Mouse (Mus musculus) intestine, embryonic 16.5 days (tissue): ENCODE measurements around the gene Calm4. TPM values are rescaled to one million over a fixed set of nuclear protein-coding genes. Genes with fewer than 3 reads are reported as not detected.
A peak's percentile ranks its signal among the peaks of the same experiment; 100 is the strongest.
"Not testable (repeated sequence)": the region's sequence is repeated elsewhere in the genome, so short reads cannot be mapped to it uniquely, and the experiment has no call there.

Experiments
- ATAC-seq: fragments of 200-750 bp; cut with Nextera tagmentation; 2 replicates; pipeline ENCODE4 v1.8.0; 2017; ENCODE audit warnings: moderate TSS enrichment, moderate library complexity
- H3K27ac ChIP-seq: fragments of 300-500 bp; sonication (generic); 2 replicates; pipeline ENCODE4 v1.5.1; 2014; ENCODE audit warnings: mild to moderate bottlenecking, low read length
- H3K27me3 ChIP-seq: fragments of 300-500 bp; sonication (generic); replicated peaks from 2 replicates; pipeline ENCODE4 v1.6.1; 2014; ENCODE audit warnings: low read length, control low read depth, mixed read lengths; ENCODE audit not compliant: control insufficient read depth, insufficient read depth
- H3K36me3 ChIP-seq: fragments of 300-500 bp; sonication (generic); 2 replicates; pipeline ENCODE4 v1.6.1; 2014; ENCODE audit warnings: low read length, control low read depth; ENCODE audit not compliant: control insufficient read depth, insufficient read depth
- H3K4me1 ChIP-seq: fragments of 300-500 bp; sonication (generic); 2 replicates; pipeline ENCODE4 v1.6.1; 2014; ENCODE audit warnings: low read length, control low read depth, mixed read lengths; ENCODE audit not compliant: control insufficient read depth, insufficient read depth
- H3K4me2 ChIP-seq: fragments of 300-500 bp; sonication (generic); 2 replicates; pipeline ENCODE4 v1.6.1; 2014; ENCODE audit warnings: low read depth, low read length, control low read depth
- H3K4me3 ChIP-seq: fragments of 300-500 bp; sonication (generic); 2 replicates; pipeline ENCODE4 v1.5.1; 2014; ENCODE audit warnings: mild to moderate bottlenecking, low read length
- H3K9ac ChIP-seq: fragments of 300-500 bp; sonication (generic); 2 replicates; pipeline ENCODE4 v1.6.1; 2014; ENCODE audit warnings: low read depth, low read length
- H3K9me3 ChIP-seq: fragments of 300-500 bp; sonication (generic); 2 replicates; pipeline ENCODE4 v1.6.1; 2016; ENCODE audit warnings: low read length, control low read depth; ENCODE audit not compliant: control insufficient read depth
- WGBS: fragments of 180-500 bp; shearing (Covaris S2); extraction: QIAGEN DNeasy Blood & Tissue Kit; methylation state at CpG from one replicate; pipeline ENCODE4 v1.1.7; 2014; 5-methylcytosine and 5-hydroxymethylcytosine counted together
- polyA plus RNA-seq: library from polyadenylated mRNA; unstranded; fragments of >200 nt; fragmentation: Nextera tagmentation; extraction: Ambion mirVana; gene quantifications from 2 replicates; pipeline ENCODE4 v1.2.1, GENCODE M21; 2015

Calm4 gene
- polyA plus RNA-seq, 1 experiment from 2014 or later, result 0.39 TPM

GRCm38 (mm10) chr13:3850330-3850729 lies 12.8 kb downstream of the Calm4 start:
- no peak for ATAC-seq
- H3K4me3 ChIP-seq, result no peak overlapping the region
- no peak overlapping the region for H3K4me2 ChIP-seq
- no peak overlapping the region for H3K9ac ChIP-seq
- H3K27ac ChIP-seq, result no peak overlapping the region
- H3K9me3 ChIP-seq, result no peaks in the 10 kb centered on the region
- H3K4me1 ChIP-seq, result no peaks in the 10 kb centered on the region
- H3K27me3 ChIP-seq, result no peaks in the 10 kb centered on the region
- 70% methylated on average over 1 of the region's 1 CpGs for WGBS
- no peaks in the 10 kb centered on the region for H3K36me3 ChIP-seq

GRCm38 (mm10) chr13:3853648-3854333 lies 16.2 kb downstream of the Calm4 start, which contains the start of gene Calm5:
Gene Calm5, plus strand, starts transcription at chr13:3854173.
- H3K4me3 ChIP-seq, H3K4me1 ChIP-seq, H3K27ac ChIP-seq, H3K36me3 ChIP-seq, ATAC-seq, H3K9ac ChIP-seq, H3K9me3 ChIP-seq, H3K27me3 ChIP-seq, H3K4me2 ChIP-seq: not testable (repeated sequence)
- WGBS, result 78% methylated on average over 3 of the region's 3 CpGs

- H3K9me3 ChIP-seq, result no peaks in the 10 kb centered on the region
- H3K4me3 ChIP-seq, result no peak overlapping the region
- H3K27me3 ChIP-seq, result no peaks in the 10 kb centered on the region
- 86% methylated on average over 2 of the region's 2 CpGs for WGBS
- H3K4me2 ChIP-seq, result no peak overlapping the region
- no peak for ATAC-seq
- H3K27ac ChIP-seq, result no peak overlapping the region
- H3K9ac ChIP-seq, result no peak overlapping the region
- H3K4me1 ChIP-seq, result no peaks in the 10 kb centered on the region
- no peaks in the 10 kb centered on the region for H3K36me3 ChIP-seq
Observed at GRCm38 (mm10) chr13:3854856-3855255, 17.3 kb downstream of the Calm4 start.

GRCm38 (mm10) chr13:3856252-3856651 lies 18.7 kb downstream of the Calm4 start:
- no peaks in the 10 kb centered on the region for H3K4me1 ChIP-seq
- H3K4me3 ChIP-seq, result no peak overlapping the region
- no peaks in the 10 kb centered on the region for H3K27me3 ChIP-seq
- no peak overlapping the region for H3K4me2 ChIP-seq
- no peaks in the 10 kb centered on the region for H3K36me3 ChIP-seq
- H3K9ac ChIP-seq, result no peak overlapping the region
- no peak overlapping the region for H3K27ac ChIP-seq
- no peaks in the 10 kb centered on the region for H3K9me3 ChIP-seq
- 71% methylated on average over 1 of the region's 1 CpGs for WGBS
- no peak for ATAC-seq

- Histone ChIP-seq H3K4me3 (no peak overlapping the region), H3K27ac (no peak overlapping the region), H3K4me2 (no peak overlapping the region), H3K27me3 (no peaks in the 10 kb centered on the region), H3K9me3 (no peaks in the 10 kb centered on the region), H3K4me1 (peaks cover 8% of the 10 kb centered on the region), H3K36me3 (no peaks in the 10 kb centered on the region), H3K9ac (no peak overlapping the region)
- 80% methylated on average over 8 of the region's 8 CpGs for WGBS
- no peak for ATAC-seq
Observed at GRCm38 (mm10) chr13:3861251-3861650, 23.7 kb downstream of the Calm4 start.

- 65% methylated on average over 3 of the region's 3 CpGs for WGBS
- Histone ChIP-seq H3K4me3 (no peak overlapping the region), H3K4me1 (peaks cover 8% of the 10 kb centered on the region), H3K27me3 (no peaks in the 10 kb centered on the region), H3K4me2 (no peak overlapping the region), H3K27ac (no peak overlapping the region), H3K36me3 (no peaks in the 10 kb centered on the region), H3K9ac (no peak overlapping the region), H3K9me3 (no peaks in the 10 kb centered on the region)
- ATAC-seq, result peak; percentile 62
Observed at GRCm38 (mm10) chr13:3862325-3862724, 24.8 kb downstream of the Calm4 start.

- Histone ChIP-seq H3K4me1 (peaks cover 8% of the 10 kb centered on the region), H3K9me3 (no peaks in the 10 kb centered on the region), H3K4me2 (no peak overlapping the region), H3K36me3 (no peaks in the 10 kb centered on the region), H3K4me3 (no peak overlapping the region), H3K9ac (no peak overlapping the region), H3K27ac (no peak overlapping the region), H3K27me3 (no peaks in the 10 kb centered on the region)
- WGBS, result 81% methylated on average over 10 of the region's 10 CpGs
- ATAC-seq, result no peak
Observed at GRCm38 (mm10) chr13:3862922-3863580, 25.5 kb downstream of the Calm4 start.

GRCm38 (mm10) chr13:3865648-3866354 lies 28.2 kb downstream of the Calm4 start:
- H3K4me1 ChIP-seq, result peaks cover 8% of the 10 kb centered on the region
- no peaks in the 10 kb centered on the region for H3K9me3 ChIP-seq
- peak; percentile 74 for ATAC-seq
- no peak overlapping the region for H3K9ac ChIP-seq
- H3K36me3 ChIP-seq, result no peaks in the 10 kb centered on the region
- 62% methylated on average over 14 of the region's 14 CpGs for WGBS
- no peak overlapping the region for H3K4me3 ChIP-seq
- H3K27ac ChIP-seq, result 0 out of 2 replicates have a peak overlapping the region, but pooled peaks have one; percentile 36
- no peak overlapping the region for H3K4me2 ChIP-seq
- H3K27me3 ChIP-seq, result no peaks in the 10 kb centered on the region

- WGBS, result 81% methylated on average over 8 of the region's 8 CpGs
- H3K9ac ChIP-seq, result no peak overlapping the region
- H3K9me3 ChIP-seq, result no peaks in the 10 kb centered on the region
- 0 out of 2 replicates have a peak, but pooled peaks have one; percentile 19 for ATAC-seq
- peaks cover 8% of the 10 kb centered on the region for H3K4me1 ChIP-seq
- H3K27ac ChIP-seq, result no peak overlapping the region
- H3K27me3 ChIP-seq, result no peaks in the 10 kb centered on the region
- H3K4me3 ChIP-seq, result no peak overlapping the region
- H3K36me3 ChIP-seq, result no peaks in the 10 kb centered on the region
- H3K4me2 ChIP-seq, result no peak overlapping the region
Observed at GRCm38 (mm10) chr13:3866355-3867052, 28.9 kb downstream of the Calm4 start.
